Mouse (Mus musculus): ENCODE data around the gene Eya2.

DNA sequence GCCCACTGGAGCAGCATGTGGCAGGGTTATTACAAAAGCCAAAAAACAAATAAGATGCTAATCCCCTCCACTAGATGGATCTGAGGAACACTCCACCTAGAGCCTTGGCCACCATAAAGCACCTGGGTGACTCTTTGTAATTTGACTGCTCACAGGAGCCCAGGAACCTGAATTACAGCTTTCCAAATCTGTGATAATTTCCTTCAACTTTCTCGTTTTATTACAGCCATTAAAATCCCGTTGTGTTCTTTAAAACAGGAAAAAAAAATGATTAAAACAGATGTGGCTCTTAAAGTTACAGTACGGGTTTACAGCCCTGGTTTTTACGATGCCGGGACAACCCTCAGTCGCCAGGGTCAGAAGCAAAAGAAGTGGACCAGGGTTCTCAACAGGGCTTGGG lies 27.9 kb upstream of the Eya2 start:
- no peak for TF ChIP-seq POLR2A (IDR thresholded peaks at IDR 0.05; ENCODE audit: extremely low read depth, insufficient read depth, low read length)
- no peak for TF ChIP-seq CTCF (IDR thresholded peaks at IDR 0.05; ENCODE audit: low read depth, low read length)

Data from liver, adult 2 months (tissue).